Mouse (Mus musculus) lung, adult 2 months (tissue): Measurements from ENCODE around the gene Kcnt2. TPM values are rescaled to one million over a fixed set of nuclear protein-coding genes. Genes with fewer than 3 reads are reported as not detected.

Source experiments
- DNase-seq: peaks from one replicate; pipeline ENCODE4 v3.0.0; 2022
- H3K4me1 ChIP-seq: fragments of 200-500 bp; 2 replicates; pipeline ENCODE4 v1.6.1; 2011; ENCODE audit warnings: low read length; ENCODE audit not compliant: control insufficient read depth, insufficient read depth
- H3K4me3 ChIP-seq: fragments of 200-500 bp; replicated peaks from 2 replicates; pipeline ENCODE3; 2011; ENCODE audit warnings: low read depth, mild to moderate bottlenecking, control low read depth, low read length; ENCODE audit errors: extremely low read depth
- CTCF ChIP-seq: fragments of 200-500 bp; IDR thresholded peaks from 2 replicates; pipeline ENCODE4 v1.5.1; 2011; ENCODE audit warnings: mild to moderate bottlenecking, low read length, control low read depth; ENCODE audit not compliant: insufficient read depth
- POLR2A ChIP-seq: fragments of 200-500 bp; IDR thresholded peaks from 2 replicates; pipeline ENCODE4 v1.6.1; 2011; ENCODE audit warnings: low read depth, mild to moderate bottlenecking, control low read depth, low read length, borderline replicate concordance; ENCODE audit errors: extremely low read depth
- WGBS: fragments of 180-500 bp; shearing (Covaris S2); methylation state at CpG from one replicate; pipeline ENCODE4 v1.1.7; 2018; 5-methylcytosine and 5-hydroxymethylcytosine counted together
- polyA plus RNA-seq: library from polyadenylated mRNA; depleted of rRNA; stranded (reverse); fragments of >200 nt; gene quantifications from 2 replicates; pipeline ENCODE4 v1.2.3, GENCODE M21; 2012

Gene Kcnt2
- polyA plus RNA-seq, 1 experiment = 0.11 TPM

DNA sequence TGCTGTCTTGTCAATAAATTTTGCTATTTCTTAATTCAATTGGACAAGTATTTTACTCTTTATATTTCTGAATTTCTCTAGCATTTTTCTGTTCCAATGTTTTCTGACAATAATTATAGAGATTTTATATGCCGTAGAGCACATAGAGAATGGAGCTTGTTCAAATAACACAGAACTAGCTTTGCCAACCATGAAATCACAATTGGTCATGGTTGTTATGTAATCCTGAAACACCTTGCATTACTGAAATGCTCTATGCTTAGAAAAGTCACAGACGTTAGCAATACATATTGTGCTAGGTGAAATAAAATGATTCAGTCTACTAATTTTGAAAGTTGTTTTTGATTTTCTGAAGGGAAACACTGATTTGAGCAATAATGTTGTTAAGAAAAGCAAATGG is 118.8 kb downstream of the Kcnt2 start:
- WGBS = 81% methylated on average over 2 of the region's 2 CpGs
- no peak overlapping the region for H3K4me3 ChIP-seq
- no peak for TF ChIP-seq CTCF
- no peak for TF ChIP-seq POLR2A
- no peaks in the 10 kb centered on the region for H3K4me1 ChIP-seq
- no peak for DNase-seq

DNA sequence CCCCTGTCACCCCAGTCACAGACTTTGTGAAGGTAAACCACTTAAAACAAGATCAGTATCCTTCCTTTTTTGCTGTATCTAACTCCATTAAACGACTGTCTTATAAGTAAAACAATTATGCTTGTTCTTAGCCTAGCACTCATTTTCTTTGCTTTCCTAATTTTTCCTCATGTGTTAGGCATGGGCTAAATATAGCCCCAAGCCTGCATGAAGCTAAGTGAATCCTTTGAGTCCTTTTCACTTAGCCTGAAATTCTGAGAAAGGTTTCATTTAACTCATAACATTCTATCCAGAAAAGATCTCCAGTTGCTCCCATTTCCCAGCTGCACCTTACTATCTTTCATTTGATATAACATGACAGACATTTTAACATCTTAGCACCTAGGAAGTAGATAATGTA is 127.6 kb downstream of the Kcnt2 start:
- WGBS = 47% methylated on average over 1 of the region's 1 CpGs
- no peak for TF ChIP-seq POLR2A
- no peak for TF ChIP-seq CTCF
- Histone ChIP-seq H3K4me3 (no peak overlapping the region), H3K4me1 (no peaks in the 10 kb centered on the region)
- DNase-seq = no peak

DNA sequence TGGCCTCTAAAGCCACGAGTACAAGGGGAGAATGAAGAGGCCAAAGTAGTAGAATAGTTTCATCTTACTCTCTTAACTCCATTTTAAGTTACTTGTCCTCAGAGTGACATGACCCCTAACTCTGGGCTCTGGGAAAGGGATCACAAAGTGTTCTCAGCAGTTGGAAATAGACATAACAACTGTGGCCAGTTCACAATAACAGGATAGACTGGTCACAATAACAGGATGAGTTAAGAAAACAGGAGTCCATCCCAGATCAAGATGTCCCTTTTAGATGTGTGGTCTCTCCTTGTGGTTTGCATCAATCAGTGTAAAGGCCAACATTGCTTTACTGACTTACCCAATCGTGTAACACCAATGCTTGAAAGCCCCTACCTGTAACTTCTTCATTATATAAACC is 132.8 kb downstream of the Kcnt2 start:
- TF ChIP-seq CTCF (no peak), POLR2A (no peak)
- no peak overlapping the region for H3K4me3 ChIP-seq
- no peak for DNase-seq
- no peaks in the 10 kb centered on the region; the same call in 1 of the 2 replicates for H3K4me1 ChIP-seq
- WGBS = 33% methylated on average over 2 of the region's 2 CpGs

DNA sequence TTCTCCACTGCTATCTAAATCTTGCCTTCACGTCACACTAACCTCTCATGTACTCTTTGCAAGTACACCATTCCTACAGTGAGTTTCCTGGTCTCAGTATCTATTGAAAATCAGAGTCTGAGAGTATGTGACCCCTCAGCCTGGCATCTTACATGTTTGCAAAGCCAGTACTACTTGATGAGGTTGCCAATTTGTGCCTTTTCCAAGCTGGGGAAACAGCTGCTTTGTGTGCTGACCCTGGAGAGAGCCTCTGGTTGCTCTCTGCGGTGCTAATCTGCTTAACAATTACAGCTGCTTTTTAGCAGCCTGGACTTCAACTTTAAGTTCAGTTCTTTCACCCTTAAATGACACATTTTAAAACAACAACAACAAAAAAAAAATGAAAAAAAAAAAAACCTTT is 133.6 kb downstream of the Kcnt2 start:
- Histone ChIP-seq H3K4me3 (no peak overlapping the region), H3K4me1 (no peaks in the 10 kb centered on the region; the same call in 1 of the 2 replicates)
- no peak for TF ChIP-seq POLR2A
- no peak for TF ChIP-seq CTCF
- WGBS = 59% methylated on average over 2 of the region's 2 CpGs
- no peak for DNase-seq

DNA sequence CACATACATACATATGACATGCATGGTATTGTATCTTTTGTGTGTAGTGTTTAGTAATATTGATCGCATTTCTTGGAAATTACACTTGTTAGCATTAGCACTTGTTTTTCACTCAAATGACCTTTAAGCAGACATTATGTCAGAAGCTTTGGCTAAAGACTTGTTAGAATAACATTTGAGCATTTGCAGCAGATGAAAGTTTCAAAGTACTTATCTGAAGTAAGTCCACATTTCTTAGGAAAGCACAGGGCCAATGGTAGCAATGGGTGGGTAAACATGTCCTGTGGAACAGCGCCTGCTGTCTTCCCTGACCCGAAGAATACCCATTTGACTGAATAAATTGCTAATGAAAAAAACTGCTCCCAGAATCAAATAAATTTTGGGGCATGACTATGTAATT is 135.1 kb downstream of the Kcnt2 start:
- TF ChIP-seq CTCF = no peak
- no peak for TF ChIP-seq POLR2A
- Histone ChIP-seq H3K4me3 (no peak overlapping the region), H3K4me1 (no peaks in the 10 kb centered on the region; the same call in 1 of the 2 replicates)
- WGBS = 73% methylated on average over 3 of the region's 3 CpGs
- no peak for DNase-seq

DNA sequence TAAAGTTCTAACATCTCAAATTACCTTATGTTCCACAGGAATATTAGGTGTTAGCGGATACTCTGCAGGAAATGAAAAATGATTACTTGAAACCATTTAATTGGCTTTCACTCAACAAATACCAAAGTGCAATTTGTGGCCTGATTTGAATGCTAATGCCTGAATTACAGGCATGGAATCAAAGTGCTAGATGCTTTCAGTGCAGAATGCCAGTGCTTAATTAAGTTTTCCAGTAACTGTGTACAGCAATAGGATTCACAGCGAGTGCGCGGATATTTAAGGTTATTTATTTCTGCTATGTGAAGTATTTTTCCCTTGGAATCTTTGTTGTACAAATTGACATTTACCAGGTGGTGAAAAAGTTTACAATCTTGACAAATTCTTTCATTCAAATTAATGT is 144.3 kb downstream of the Kcnt2 start:
- no peak for DNase-seq
- Histone ChIP-seq H3K4me3 (no peak overlapping the region), H3K4me1 (no peaks in the 10 kb centered on the region)
- TF ChIP-seq POLR2A (no peak), CTCF (no peak)
- 89% methylated on average over 4 of the region's 4 CpGs for WGBS

DNA sequence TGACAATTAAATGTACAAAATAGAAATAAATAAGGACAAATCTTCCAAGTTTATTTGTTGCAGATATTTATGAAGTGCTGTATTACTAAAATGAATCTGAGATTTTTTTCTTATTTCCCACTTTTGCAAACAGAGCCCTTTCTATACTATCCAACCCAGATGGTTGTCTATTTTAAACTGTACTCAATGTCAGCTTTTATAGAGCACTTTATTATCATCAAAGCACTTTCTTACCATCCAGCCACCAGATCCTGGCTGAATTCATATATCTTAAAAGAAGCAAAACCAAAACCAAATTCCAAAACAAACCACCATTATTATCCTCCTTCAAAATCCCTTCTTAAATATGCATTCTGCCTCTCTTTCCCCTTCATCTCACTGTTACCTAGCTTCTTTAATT is 151.8 kb downstream of the Kcnt2 start:
- TF ChIP-seq CTCF = no peak
- no peak for TF ChIP-seq POLR2A
- DNase-seq = no peak
- H3K4me1 ChIP-seq = no peaks in the 10 kb centered on the region

DNA sequence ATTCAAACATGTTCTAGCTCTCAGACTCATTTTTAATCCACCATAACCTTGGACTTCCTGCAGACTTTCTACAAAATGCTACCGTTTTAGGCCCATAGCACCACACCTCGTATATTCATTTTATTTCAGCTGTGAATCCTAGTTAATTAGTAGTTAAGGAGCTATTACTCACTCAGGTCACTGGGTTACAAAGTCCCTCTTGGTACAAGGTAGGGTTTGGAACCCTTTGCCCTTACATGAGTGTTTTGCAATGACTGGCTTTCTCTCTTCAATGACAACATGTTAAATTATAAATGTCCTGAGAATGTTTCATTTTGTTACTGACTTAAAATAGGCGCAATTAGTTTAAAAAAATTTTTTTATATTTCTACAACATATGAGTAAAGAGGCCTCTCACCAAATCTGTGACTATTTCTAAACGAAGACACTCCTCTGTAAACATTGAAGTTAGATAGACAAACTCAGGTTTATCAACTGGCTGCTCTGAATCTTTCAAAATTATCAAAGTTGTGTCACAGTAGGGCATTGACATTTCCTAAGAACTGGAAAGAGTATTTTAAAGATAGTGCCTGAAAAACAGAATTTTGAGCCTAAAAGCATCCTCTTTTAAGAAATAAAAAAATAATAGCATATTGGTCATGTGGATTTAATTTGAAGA is 160.8 kb downstream of the Kcnt2 start:
- 65% methylated on average over 4 of the region's 4 CpGs for WGBS
- H3K4me3 ChIP-seq = no peak overlapping the region
- no peaks in the 10 kb centered on the region for H3K4me1 ChIP-seq
- no peak for TF ChIP-seq POLR2A
- no peak for TF ChIP-seq CTCF
- no peak for DNase-seq

More for the DNA sequence above, 151.8 kb downstream of the Kcnt2 start:
- H3K4me3 ChIP-seq = no peak overlapping the region

DNA sequence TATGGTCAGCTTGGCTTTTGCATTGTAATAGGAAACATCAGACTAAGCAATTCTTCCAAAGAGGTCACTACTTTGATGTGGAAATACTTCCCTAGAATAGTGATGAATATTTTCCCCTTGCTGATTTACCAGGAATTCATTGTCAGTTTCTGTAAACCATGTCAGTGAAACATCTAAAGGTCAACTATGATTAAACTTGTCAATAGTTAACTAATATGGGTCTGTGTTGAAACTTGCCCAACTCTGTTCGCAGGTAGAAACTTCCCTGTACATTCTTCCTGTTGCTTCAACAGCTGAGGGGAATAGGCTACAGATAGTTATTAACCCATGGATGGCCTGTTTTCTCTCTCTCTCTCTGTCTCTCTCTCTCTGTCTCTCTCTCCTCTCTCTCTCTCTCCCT is 169.8 kb downstream of the Kcnt2 start:
- no peaks in the 10 kb centered on the region for H3K4me1 ChIP-seq
- 54% methylated on average over 1 of the region's 1 CpGs for WGBS
- DNase-seq = no peak
- no peak for TF ChIP-seq CTCF
- TF ChIP-seq POLR2A = no peak
- H3K4me3 ChIP-seq = no peak overlapping the region

DNA sequence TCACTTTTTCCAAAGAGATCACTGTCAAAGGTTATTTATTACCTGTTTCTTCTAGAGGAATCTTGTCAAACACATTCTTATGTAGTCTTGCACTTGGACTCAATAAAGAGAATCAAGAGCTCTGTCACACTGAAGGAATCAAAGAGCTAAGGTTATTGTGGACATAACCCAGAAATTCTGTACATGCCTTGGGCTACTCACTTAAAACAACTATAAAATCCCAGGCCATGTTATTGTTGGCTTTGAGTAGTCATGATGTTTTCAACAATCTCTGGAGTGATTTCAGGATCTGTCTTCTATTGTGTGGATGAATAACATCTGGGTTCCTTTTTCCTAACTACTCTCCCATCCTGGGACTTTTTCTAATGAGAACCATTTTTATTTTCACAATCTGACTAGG is 177.0 kb downstream of the Kcnt2 start:
- TF ChIP-seq POLR2A (no peak), CTCF (no peak)
- Histone ChIP-seq H3K4me1 (no peaks in the 10 kb centered on the region), H3K4me3 (no peak overlapping the region)
- no peak for DNase-seq

DNA sequence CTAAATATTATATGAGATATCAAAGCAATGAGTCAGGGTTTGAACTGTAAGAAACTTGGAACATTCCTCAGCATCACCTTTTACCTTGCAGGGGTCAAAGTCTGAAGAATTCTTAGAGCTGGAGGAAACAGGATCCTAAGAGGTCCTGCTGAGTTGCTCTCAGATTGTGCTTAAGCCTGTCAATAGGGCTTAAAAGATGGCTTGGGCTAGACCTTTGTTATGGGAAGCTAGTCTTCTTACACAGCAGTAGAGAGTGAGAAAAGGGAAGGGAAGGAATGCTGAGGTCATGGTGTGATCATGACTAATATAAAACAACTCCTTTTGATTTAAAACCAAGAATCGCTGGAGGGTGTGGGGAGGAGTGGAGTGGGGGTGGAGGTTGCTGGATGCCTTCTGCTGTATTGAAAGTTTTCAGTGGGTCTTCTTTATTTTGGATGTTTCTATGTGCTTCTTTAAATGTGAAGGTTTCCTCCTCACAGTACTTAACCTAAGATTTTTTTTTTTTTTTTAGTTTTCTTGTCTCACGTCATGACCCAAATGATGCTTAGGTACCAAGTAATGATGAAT is 183.4 kb downstream of the Kcnt2 start:
- WGBS = 57% methylated on average over 2 of the region's 2 CpGs
- no peak overlapping the region for H3K4me3 ChIP-seq
- TF ChIP-seq POLR2A = no peak
- TF ChIP-seq CTCF = no peak
- DNase-seq = no peak
- no peaks in the 10 kb centered on the region for H3K4me1 ChIP-seq

DNA sequence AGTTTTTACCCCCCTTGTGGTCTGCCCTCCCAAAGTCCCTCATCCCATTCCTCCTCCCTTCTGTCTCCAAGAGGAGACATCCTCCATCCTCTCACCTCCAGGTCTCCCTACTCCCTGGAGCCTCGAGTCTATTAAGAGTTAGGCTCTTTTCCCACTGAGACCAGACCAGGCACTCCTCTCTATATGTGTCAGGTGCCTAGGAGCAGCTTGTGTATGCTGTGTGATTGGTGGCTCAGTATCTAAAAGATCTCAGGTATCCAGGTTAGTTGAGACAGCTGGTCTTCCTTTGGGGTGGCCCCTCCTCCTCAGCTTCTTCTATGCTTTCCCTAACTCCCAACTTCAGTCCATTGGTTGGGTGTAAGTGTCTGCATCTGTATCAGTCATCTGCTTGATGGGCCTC is 186.1 kb downstream of the Kcnt2 start:
- 55% methylated on average over 1 of the region's 1 CpGs for WGBS
- DNase-seq = no peak
- TF ChIP-seq POLR2A = no peak
- TF ChIP-seq CTCF = no peak
- no peak overlapping the region for H3K4me3 ChIP-seq
- no peaks in the 10 kb centered on the region for H3K4me1 ChIP-seq
